Mouse (Mus musculus) cerebellum, adult 8-10 months (tissue): ENCODE data around the gene Cyp2s1.
A peak's percentile ranks its signal among the peaks of the same experiment; 100 is the strongest.
"Not testable (repeated sequence)": the region's sequence is repeated elsewhere in the genome, so short reads cannot be mapped to it uniquely, and the experiment has no call there.

Experiments used
- DNase-seq: peaks from one replicate; pipeline ENCODE4 v3.0.0; 2022

The Cyp2s1 gene

DNA sequence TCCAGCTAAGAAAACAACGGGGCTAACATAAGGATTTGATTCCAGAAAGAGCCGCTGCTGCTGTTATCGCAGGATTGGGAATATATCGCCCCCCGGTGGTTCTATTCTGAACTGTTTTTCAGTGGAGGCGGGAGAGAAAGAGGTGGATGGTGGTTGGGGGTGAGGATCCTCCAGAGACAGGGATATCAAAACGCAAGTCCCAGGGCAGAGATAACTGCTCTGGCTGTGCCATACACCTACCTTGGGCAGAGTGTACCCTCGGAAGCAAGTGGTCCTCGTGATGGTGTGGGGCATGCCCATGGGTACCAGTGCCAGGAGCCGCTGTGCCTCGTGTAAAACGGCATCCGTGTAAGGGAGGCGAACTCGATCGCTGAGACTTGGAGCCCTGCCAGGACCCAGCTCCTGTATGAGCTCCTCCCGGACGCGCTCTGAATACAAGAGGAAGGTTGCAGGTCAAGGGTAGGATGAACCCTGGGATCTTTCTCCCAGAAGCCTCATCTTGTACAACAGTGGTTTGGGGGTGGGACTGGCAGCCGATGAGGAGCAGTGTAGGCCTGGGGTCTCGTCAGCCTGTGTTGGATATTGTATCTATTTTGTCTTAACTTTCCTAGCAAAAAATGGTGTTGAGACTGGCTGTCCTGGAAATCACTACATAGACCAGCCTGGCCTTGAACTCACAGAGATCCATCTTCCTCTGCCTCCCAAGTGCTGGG is 10.9 kb downstream of the Cyp2s1 start:
- peak; percentile 70 for DNase-seq

DNA sequence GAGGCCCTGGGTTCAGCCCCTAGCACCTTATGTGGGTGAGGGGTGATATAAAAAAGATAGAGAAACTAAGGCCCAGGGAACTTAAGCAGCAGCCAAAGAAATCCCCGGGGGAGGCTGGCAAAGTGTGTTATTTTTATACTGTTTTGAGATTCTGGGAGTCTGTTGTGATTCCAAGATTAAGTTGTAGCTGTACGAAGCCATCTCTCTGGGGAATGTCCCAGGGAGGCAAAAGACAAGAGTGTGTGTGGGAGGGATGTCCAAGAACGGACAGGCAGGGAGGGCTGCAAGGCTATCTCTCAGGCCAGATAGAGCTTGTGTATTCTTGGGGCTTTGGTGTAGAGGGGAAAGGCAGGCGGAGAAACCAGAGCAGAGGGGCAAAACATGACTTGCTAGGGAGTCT is 11.9 kb downstream of the Cyp2s1 start:
- no peak for DNase-seq

DNA sequence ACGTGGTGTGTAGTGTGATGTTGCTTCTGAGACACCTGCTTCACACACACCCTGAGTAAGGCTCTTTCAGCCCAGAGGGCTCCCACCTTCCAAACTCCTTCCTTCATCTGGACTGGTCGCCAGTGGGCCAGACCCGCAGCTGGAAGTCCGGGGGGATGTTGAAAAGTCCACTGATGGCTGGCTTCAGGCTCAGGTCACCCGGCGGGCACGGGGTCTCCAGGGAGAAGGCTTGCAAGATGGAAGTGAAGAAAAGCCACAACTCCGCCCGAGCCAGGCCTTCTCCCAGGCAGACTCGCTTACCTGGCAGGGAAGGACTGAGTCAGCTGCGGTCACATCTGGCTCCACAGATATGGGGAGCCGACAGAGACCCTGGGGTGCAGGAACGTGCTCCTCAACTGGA is 13.3 kb downstream of the Cyp2s1 start:
- DNase-seq: no peak

DNA sequence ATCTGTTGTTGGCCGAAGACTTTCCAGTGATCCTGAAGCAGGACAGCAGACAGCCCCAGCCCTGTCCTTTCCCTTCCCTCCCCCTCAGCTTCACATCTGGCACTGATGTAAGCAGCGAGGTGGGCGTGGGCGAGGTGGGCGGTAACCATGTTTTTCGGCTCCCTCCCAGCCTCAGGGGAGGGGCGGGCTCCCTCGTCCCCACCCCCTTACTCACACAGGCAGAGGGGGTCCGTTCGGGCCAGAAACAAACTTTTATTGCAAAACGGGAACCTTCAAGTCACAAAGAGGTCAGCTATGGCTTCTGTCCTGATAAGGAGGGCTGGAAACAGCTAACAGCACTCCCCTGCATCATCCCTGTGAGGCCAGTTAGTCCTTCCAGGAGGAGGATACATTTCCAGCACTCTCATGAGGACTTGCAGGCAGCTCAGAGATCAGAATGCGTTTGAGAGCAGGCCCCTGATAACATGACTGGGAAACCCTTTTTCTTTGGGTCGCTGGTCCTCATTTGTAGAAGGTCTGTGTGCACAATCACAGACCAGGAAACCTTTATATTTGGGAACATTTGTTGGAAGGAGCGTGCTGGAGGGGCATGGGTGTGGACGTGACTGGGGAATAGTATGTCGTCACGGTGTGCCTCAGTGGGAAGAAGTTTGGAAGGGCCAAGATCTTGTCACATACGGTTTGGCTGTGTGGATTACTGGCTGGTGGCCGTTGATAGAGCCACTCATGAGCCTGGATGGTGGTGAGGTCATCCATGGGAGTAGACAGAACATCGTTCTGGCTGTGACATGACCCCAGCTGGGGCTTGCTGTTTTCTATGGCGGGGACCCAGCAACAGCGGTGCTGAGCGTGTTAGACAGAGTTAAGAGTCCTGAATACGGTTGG is 14.2 kb downstream of the Cyp2s1 start:
- no peak for DNase-seq

DNA sequence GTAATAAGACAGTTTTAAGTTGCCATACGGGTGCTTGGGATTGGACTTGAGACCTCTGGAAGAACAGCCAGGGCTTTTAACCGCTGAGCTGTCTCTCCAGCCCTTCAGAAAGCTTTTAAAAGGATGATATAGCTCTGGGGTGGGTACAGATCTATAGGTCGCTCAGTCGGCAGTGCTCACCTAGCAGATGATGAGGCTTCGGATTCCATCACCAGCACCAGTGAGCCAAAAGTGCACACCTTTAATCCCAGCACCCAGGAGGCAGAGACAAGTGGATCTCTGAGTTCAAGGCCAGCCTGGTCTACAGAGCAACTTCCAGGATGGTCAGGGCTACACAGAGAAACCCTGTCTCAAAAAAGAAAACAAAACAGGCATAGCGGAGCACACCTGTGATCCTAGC is 15.7 kb downstream of the Cyp2s1 start:
- no peak for DNase-seq

DNA sequence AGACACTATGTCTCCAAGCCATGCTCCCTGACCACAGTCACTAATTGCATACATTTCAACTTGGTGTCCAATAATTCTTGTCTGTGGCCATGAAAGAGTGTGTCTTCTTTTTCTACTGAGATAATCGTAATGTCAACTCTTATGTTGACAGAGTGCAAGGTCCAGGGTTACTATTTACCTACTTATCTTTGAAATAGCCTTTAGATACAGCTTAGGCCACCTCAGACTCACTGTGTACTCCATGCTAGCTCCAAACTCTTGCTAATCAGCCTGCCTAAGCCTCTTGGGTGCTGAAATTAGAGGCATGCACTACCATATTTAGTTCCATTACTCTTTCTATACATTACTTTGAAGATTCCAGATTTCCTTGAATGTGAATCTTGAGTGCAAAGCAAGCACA is 17.3 kb downstream of the Cyp2s1 start:
- DNase-seq: no peak

DNA sequence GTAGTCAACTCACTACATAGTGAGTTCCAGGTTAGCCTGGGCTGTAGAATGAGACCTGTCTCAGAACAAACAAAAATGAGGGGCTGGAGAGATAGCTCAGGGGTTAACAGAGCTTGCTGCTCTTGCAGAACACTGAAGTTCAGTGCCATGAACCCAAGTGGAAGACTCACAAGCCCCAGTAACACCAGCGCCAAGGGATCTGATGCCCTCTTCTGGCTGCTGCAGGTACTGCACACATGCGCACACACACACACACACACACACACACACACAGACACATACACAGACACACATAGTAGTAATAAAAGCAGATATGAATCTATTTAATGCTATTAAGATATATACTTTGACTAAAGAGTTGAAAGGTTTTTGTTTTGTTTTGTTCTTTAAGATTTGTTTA is 18.2 kb downstream of the Cyp2s1 start:
- DNase-seq: no peak

DNA sequence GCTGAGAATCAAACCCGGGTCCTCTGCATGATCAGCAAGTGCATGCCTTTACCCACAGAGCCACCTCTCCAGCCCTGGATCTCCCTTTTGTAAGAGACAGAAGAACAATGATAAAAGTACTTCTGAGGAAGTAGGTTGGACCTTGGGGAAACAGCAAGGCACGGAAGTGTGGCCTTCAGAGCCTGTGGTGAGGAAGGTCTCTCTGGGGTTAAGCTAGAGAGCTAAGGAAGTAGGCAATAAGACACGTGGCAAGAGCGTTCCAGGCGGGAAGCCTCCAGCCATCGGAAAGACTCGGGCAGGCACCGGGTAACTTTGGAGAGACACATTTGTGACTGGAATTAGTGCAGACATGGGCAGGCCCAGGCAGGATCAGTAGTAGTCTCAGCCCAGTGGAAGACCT is 21.9 kb downstream of the Cyp2s1 start:
- DNase-seq: no peak

DNA sequence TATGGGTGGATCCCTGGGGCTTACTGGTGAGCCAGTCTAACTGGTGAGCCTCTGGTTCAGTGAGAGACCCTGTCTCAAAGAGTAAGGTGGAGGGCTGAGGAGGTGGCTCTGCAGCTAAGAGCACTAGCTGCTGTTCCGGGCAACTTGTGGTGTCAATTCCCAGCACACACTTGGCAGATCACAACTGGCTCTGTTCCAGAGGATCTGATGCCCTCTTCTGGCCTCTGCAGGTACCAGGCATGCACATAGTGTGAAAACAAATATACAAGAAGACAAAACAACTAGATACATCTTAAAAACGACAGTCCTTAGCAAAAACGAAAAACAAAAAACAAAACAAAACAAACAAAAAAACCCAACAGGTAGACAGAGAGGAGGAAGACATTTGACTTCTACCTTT is 23.0 kb downstream of the Cyp2s1 start:
- DNase-seq: no peak

DNA sequence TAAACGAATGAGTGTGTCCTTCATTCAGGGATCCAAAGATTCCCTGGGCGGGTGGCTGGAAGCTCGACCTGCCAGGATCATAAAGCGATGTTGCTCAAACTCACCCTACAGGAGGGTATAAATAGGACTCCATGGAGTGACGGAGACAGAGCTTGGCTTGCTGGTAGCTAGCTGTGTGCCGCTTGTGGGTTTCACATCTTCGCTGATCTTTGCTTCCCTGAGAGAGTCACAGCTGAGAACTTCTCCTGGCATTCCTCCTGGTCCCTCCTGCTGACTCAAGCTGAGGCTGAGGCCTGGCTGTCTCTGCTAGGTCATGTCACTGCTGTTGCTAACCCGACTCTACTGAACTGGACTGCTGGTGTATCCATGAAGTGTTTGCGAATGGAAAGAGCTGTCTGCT is 23.7 kb downstream of the Cyp2s1 start:
- not testable (repeated sequence) for DNase-seq

DNA sequence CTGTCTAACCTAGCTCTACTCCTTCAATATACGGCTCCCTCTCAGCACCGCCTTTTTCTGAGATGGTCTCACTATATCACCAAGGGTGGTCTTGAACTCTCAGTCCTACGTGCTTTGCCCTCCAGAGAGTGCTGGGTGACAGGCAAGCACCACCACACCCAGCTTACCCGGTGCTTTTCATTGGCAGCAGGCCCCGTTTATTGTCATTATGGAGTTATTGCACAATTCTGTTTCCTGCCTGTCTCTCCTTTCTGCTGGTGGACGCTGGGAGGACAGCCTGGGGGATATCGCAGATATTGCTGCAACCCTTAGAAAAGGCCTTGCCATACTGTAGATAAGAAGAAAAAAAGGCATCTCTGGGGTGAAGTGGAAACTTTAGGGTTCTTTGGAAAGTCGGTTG is 26.1 kb downstream of the Cyp2s1 start:
- no peak for DNase-seq

DNA sequence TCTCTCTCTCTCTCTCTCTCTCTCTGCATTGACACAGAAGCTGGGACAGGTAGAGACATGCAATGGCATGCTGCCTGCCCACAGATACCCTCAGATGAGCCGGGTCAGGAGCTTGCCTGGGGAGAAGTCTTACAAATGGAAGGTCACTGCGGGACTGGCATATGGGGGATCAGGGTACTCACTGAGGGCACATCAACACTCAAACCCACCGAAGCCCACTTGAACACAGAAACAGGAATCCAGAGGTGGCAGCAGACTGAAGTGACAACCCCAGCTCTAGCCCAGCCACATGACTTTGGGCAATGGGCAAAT is 27.6 kb downstream of the Cyp2s1 start:
- DNase-seq: no peak

DNA sequence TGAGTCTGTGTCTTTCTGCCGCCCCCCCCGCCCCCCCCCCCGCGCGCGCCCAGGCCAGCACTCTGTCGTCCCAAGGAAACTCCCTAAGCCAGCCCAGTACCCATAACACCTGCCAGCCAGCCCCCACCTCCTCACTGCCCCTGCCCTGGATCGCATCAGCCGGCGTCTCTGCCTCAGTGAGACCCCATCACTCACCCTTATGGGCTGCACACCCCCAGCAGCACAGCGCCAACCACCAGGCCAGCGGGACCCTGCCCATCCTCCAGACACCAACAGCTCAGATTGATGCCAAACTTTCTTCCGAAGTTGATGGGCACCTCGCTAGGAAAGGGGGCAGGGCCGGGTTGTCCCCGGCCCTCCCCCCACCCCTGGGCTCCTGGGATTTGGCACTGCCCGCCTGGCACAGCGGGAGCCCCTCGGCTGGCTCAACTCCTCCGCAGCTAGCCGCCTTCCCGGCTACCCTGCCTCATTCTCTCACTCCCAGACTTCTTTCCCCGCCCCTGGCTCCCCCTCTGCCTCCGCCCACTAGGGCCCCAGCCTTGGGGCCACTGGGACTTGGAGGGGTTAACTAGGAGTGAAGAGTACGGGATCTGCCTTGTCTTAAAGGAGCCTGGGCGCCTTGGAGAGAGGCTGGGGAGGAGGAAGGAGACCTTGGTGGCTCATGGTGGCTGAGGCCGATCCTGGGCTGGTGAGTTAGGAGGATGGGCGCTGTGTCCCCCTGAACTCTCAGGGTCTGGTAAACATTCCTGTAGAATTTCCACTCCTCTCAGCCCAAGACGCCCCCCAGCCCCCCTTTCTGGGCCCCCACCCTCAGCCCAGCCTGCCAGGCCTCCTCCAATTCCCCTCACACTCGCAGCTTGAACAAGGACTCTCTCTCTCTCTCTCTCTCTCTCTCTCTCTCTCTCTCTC is 28.2 kb downstream of the Cyp2s1 start, which contains the start of gene Axl:
Axl (minus strand) TSS at position 486 of the 909 bp plus-strand sequence.
- DNase-seq: no peak

DNA sequence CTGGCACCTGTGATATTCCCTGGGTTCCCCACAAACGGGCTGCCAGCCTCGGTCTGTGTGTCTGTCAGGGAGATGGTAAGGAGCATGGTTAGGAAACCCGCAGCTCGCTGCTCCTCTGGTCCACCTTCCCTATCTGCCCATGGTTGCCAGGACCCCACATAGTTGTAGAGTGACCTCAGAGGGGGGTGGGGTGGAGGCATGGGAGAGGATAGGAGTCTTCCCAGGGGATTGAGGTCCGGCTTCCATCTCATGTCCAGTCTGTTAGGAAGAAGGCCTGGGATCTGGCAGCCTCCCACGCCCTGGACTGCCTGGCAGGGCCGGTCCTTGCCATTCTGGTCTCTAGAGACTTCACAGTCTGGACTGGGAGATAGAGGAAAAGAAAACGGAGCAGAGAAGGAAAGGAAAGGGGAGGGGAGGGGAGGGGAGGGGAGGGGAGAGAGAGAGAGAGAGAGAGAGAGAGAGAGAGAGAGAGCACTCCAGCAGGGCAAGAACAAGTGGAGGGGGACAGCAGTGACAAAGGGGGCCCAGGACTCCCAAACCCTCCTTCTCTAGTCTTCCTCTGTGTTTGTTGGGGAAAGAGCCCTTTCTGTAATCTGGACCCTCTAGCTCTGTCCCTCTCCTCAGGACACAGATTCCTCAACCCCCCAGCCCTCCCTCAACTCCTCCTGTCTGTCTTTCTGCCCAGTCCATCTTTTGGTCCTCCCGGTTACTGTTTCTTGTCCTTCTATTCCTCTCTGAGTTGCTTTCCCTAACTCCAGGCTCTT is 29.1 kb downstream of the Cyp2s1 start:
- no peak for DNase-seq

DNA sequence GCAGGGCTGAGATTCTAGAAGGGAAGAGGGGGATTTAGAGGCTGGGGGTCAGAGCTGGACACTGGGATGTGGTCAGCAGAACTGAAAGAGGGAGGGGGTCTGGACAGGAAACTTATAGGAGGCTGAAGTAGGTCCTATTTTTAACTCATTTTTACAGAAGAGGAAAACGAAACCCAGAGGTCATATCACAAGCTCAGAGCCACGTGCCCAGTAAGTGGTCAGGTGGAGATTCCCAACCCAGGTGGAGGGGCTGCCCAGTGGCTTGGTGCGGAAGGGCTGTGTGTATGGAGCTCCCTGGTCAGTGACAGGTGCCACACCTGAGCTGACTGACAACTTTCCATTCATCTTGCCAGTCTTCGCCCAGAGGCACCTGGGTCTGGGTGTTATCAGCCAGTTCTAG is 29.7 kb downstream of the Cyp2s1 start:
- DNase-seq: no peak

DNA sequence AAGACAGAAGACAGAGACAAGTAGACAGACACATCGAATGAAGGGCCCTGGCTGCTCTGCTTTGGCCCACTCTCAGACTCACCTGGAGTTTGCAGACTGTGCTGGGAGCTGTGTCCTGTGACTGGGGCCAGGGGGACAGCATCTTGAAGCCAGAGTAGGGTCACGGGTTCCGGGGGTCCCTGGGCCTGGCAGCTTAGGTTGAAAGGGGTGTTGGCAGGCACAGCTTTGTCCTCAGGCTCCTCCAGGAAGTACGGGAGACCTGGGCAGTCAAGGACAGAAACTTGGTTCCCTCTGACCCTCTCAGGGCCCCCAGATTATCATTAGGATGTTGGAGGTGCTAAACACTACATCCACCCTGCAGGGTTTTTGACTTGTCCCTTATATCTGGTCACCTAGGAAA is 31.0 kb downstream of the Cyp2s1 start:
- DNase-seq: no peak

DNA sequence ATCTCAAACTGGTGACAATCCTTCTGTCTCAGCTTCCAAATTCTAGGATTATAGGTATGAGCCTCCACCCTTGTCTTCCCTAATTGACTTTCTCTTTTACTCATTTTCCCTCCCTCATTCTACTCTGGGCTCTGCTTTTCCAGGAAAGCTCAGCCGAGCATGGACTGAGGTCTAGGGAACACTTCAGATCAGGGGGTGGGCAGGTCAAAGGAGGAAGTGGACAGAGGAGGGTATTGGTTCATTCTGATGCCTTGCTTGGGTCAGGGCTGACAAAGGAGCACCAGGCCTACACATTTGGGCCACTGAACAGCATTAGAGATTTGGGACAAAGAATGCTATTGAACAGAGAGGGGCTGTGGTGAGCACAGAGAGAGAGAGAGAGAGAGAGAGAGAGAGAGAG is 31.9 kb downstream of the Cyp2s1 start:
- DNase-seq: no peak

DNA sequence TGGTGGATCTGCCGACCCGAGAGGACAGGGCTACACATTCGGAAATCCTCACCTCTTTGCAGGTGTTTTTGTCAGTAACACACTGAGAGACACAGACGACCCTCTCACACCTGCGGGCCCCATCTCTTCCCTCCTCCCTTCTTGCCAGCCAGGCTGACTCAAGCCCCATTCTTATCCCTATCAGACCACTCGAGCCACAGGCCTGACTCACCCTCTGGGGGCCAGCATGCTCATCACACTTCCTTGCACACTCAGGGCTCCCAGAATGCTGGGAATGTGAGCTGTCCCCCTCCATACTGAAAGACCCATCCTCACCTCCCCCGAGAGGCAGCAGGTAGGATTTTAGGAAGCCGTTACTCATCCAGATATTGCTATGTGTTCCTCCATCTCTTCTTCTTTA is 33.0 kb downstream of the Cyp2s1 start:
- DNase-seq: no peak

DNA sequence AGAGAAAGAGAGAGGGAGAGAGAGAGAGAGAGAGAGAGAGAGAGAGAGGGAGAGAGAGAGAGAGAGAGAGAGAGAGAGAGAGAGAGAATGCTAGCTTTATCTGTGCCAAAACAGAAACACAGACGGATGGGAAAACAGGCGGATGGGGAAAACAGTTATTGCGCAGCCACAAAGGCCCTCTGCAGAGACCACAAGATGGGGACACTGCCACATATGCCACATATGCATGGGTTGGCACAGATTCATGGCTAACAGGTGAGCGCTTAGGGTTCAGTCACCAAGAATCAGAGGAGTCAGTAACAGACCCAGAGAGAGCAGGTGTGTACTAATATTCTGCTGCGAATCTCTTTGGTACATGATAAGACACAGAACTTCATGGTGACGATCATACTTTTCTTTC is 34.0 kb downstream of the Cyp2s1 start:
- no peak for DNase-seq

DNA sequence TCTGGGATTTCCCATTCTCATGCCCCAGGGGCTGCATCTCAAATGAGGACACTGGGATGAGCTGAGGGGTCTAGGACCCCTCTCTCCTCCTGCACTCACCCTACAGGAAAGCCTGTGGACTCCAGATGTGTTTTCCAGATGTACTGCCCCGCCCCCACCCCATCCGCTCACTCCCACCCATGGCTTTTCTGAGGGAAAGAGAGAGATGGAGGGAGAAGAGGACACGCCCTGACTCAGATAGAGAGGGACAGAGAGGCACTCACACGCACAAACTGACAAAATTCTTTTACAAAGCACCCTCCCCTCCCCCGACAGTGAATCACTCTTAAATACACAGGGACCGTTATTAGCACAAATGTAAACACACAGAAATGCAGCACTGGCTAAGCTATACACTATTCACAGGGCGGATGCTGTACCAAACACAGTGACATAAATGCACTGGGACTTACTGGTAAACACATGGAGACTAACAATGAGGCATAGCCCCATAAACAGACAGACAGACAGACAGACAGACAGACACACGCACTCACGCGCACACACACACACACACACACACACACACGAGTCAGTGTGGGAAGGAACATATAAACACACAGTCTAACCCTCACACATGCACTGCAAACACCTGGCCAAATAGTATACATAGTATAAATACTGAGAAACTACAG is 34.6 kb downstream of the Cyp2s1 start:
- DNase-seq: no peak

DNA sequence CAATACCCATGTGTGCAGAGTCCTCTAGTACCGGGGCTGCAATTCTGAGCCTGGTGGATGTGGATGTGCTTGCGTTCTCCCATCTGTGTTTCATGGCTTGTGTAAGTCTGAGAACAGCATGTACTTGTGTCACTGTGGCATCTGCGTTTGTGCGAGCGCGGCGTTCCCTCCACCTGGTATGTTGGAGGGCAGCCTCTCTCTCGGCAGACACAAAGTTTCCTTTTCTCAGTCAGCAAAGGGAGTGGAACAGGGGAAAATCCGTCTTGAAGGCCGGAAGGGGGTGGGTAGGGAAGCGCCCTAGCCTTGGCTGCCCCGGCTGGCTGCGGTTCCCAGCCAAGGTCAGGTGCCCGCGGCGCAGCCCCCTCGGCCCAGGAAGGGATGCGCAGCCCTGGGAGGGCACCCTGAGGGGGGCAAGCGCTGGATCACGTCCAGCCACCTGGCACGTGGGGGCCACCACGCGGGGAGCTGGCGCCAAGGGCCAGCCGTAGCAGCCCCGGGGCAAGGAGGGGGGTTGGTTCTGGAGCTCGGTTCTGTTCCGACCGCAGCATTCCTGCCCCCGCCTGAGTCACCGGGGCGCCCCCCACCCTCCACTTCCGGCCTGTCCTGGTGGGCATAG is 35.3 kb downstream of the Cyp2s1 start:
- no peak for DNase-seq

DNA sequence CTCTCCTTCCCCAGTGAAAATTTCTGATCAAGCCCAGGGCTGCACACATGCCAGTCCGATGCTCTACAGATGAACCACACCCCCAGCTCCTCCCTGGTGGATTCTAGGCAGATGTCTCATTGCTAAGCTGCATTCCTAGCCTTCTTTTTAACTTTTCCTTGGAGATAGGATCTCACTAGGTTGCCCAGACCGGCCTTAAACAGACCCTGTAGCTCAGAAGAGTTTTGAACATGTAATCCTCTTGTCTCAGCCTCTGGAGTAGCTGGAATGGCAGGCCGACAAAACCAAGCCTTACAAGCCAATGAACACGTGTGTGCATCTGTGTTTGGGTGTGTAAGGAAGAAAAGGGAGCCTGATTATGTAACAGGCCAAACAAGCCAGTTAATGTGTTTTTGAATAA is 36.0 kb downstream of the Cyp2s1 start:
- DNase-seq: no peak
